Mouse (Mus musculus) urinary bladder, adult 2 months (tissue): ENCODE data around the gene Zfp652. TPM values are rescaled to one million over a fixed set of nuclear protein-coding genes. Genes with fewer than 3 reads are reported as not detected.
"Not testable (repeated sequence)": the region's sequence is repeated elsewhere in the genome, so short reads cannot be mapped to it uniquely, and the experiment has no call there.

Experiments used
- DNase-seq: peaks from one replicate; pipeline ENCODE4 v3.0.0; 2022; ENCODE audit warnings: low spot score
- polyA plus RNA-seq: library from polyadenylated mRNA; depleted of rRNA; stranded (reverse); fragments of >200 nt; gene quantifications from 2 replicates; pipeline ENCODE4 v1.2.3, GENCODE M21; 2012

The Zfp652 gene
- polyA plus RNA-seq, 1 experiment: 20.8 TPM

- DNase-seq: no peak
Measured at GRCm38 (mm10) chr11:95710478-95710877, 2.0 kb upstream of the Zfp652 start.

- DNase-seq: no peak
Measured at GRCm38 (mm10) chr11:95712085-95712562, 349 bp upstream of the Zfp652 start.

GRCm38 (mm10) chr11:95713225-95713810 is 845 bp downstream of the Zfp652 start:
- DNase-seq: peak; percentile 53

- no peak for DNase-seq
Measured at GRCm38 (mm10) chr11:95713811-95714241, 1.4 kb downstream of the Zfp652 start.

- no peak for DNase-seq
Measured at GRCm38 (mm10) chr11:95714411-95714810, 1.9 kb downstream of the Zfp652 start.

- DNase-seq: no peak
Measured at GRCm38 (mm10) chr11:95716136-95716535, 3.7 kb downstream of the Zfp652 start.

GRCm38 (mm10) chr11:95719356-95719755 is 6.9 kb downstream of the Zfp652 start:
- DNase-seq: no peak

- no peak for DNase-seq
Measured at GRCm38 (mm10) chr11:95723287-95723686, 10.8 kb downstream of the Zfp652 start, which contains the start of gene B130006D01Rik. B130006D01Rik (plus strand) TSS chr11:95723587.

- DNase-seq: no peak
Measured at GRCm38 (mm10) chr11:95724466-95724865, 12.0 kb downstream of the Zfp652 start.

GRCm38 (mm10) chr11:95726156-95726555 is 13.7 kb downstream of the Zfp652 start:
- no peak for DNase-seq

- DNase-seq: no peak
Measured at GRCm38 (mm10) chr11:95727947-95728346, 15.5 kb downstream of the Zfp652 start.

GRCm38 (mm10) chr11:95728916-95729907 is 16.7 kb downstream of the Zfp652 start:
- DNase-seq: no peak

GRCm38 (mm10) chr11:95734485-95734884 is 22.0 kb downstream of the Zfp652 start:
- no peak for DNase-seq

GRCm38 (mm10) chr11:95737811-95738210 is 25.3 kb downstream of the Zfp652 start:
- DNase-seq: no peak

GRCm38 (mm10) chr11:95744521-95744920 is 32.0 kb downstream of the Zfp652 start:
- DNase-seq: no peak

- no peak for DNase-seq
Measured at GRCm38 (mm10) chr11:95746821-95747220, 34.3 kb downstream of the Zfp652 start.

- no peak for DNase-seq
Measured at GRCm38 (mm10) chr11:95748331-95748730, 35.9 kb downstream of the Zfp652 start.

GRCm38 (mm10) chr11:95749619-95750018 is 37.1 kb downstream of the Zfp652 start:
- no peak for DNase-seq

- DNase-seq: no peak
Measured at GRCm38 (mm10) chr11:95750995-95751394, 38.5 kb downstream of the Zfp652 start.

- DNase-seq: not testable (repeated sequence)
Measured at GRCm38 (mm10) chr11:95755137-95755536, 42.7 kb downstream of the Zfp652 start.

- DNase-seq: no peak
Measured at GRCm38 (mm10) chr11:95760521-95760920, 48.0 kb downstream of the Zfp652 start.

- DNase-seq: no peak
Measured at GRCm38 (mm10) chr11:95762996-95763395, 50.5 kb downstream of the Zfp652 start.

- no peak for DNase-seq
Measured at GRCm38 (mm10) chr11:95764806-95765205, 52.3 kb downstream of the Zfp652 start.
